Mouse (Mus musculus) MEL (cell line): Measurements from ENCODE around the gene Atf2. TPM values are rescaled to one million over a fixed set of nuclear protein-coding genes. Genes with fewer than 3 reads are reported as not detected.

Experiments
- DNase-seq: peaks from one replicate; pipeline ENCODE4 v3.0.0; 2011; ENCODE audit warnings: low read depth, low spot score
- H3K27ac ChIP-seq: 2 replicates; pipeline ENCODE4 v1.5.1; 2012; ENCODE audit warnings: low read depth, mild to moderate bottlenecking, control low read depth, low read length, moderate library complexity; ENCODE audit not compliant: control insufficient read depth
- H3K27me3 ChIP-seq, 2 experiments: fragments of 150-350 bp in 1 of 2; sonication (generic) in 1 of 2; 2 replicates each; pipeline ENCODE4 v1.6.1; 2012; ENCODE audit warnings: low read length in 2 of 2, mild to moderate bottlenecking in 2 of 2, improper control_type of control experiment in 1 of 2, moderate library complexity in 1 of 2; ENCODE audit not compliant: insufficient read depth in 2 of 2, control insufficient read depth in 1 of 2
- H3K36me3 ChIP-seq, 2 experiments: 2 replicates each; pipeline ENCODE4 v1.6.1; 2012 to 2014; ENCODE audit warnings: low read length in 2 of 2, improper control_type of control experiment in 1 of 2, inconsistent platforms in 1 of 2, mild to moderate bottlenecking in 1 of 2; ENCODE audit not compliant: insufficient read depth in 2 of 2, control insufficient read depth in 1 of 2
- H3K4me1 ChIP-seq, 2 experiments: fragments of 150-350 bp in 1 of 2; sonication (generic) in 1 of 2; 2 replicates each; pipeline ENCODE4 v1.6.1; 2012; ENCODE audit warnings: low read length in 2 of 2, improper control_type of control experiment in 1 of 2, mild to moderate bottlenecking in 1 of 2; ENCODE audit not compliant: insufficient read depth in 2 of 2, control insufficient read depth in 1 of 2
- H3K4me3 ChIP-seq, 2 experiments: fragments of 150-350 bp in 1 of 2; sonication (generic) in 1 of 2; 2 replicates each; pipeline ENCODE4 v1.5.1; 2012; ENCODE audit warnings: low read depth in 2 of 2, low read length in 2 of 2, mild to moderate bottlenecking in 2 of 2, moderate library complexity in 2 of 2, control low read depth in 1 of 2, improper control_type of control experiment in 1 of 2; ENCODE audit not compliant: control insufficient read depth in 1 of 2, insufficient read depth in 1 of 2
- H3K79me2 ChIP-seq: 2 replicates; pipeline ENCODE4 v1.6.1; 2012; ENCODE audit warnings: mild to moderate bottlenecking, low read length, moderate library complexity; ENCODE audit not compliant: control insufficient read depth, poor library complexity, insufficient read depth
- H3K9ac ChIP-seq: 2 replicates; pipeline ENCODE4 v1.6.1; 2012; ENCODE audit warnings: low read depth, mild to moderate bottlenecking, control low read depth, low read length, moderate library complexity; ENCODE audit not compliant: control insufficient read depth, poor library complexity, severe bottlenecking
- H3K9me3 ChIP-seq: fragments of 150-350 bp; sonication (generic); replicated peaks from 2 replicates; pipeline ENCODE4 v1.6.1; 2012; ENCODE audit warnings: mild to moderate bottlenecking, low read length, improper control_type of control experiment, moderate library complexity; ENCODE audit not compliant: insufficient read depth
- BHLHE40 ChIP-seq: IDR thresholded peaks from 2 replicates; pipeline ENCODE4 v1.6.1; 2012; ENCODE audit warnings: low read depth, mild to moderate bottlenecking, inconsistent platforms, low read length, improper control_type of control experiment, borderline replicate concordance
- CHD2 ChIP-seq: IDR thresholded peaks from 2 replicates; pipeline ENCODE4 v1.6.1; 2011; ENCODE audit warnings: low read length, improper control_type of control experiment
- CTCF ChIP-seq, 3 experiments: IDR thresholded peaks in 2 of 3; conservative IDR thresholded peaks in 1 of 3; 2 replicates each; pipeline ENCODE4 v1.5.1; 2011 to 2012; ENCODE audit warnings: low read length in 3 of 3, low read depth in 2 of 3, mild to moderate bottlenecking in 2 of 3, improper control_type of control experiment in 1 of 3, inconsistent platforms in 1 of 3, mixed read lengths in 1 of 3, moderate library complexity in 1 of 3; ENCODE audit not compliant: control insufficient read depth in 1 of 3, insufficient read depth in 1 of 3, poor library complexity in 1 of 3, severe bottlenecking in 1 of 3
- EP300 ChIP-seq, 2 experiments: IDR thresholded peaks; 2 replicates each; pipeline ENCODE4 v1.6.1; 2011; ENCODE audit warnings: improper control_type of control experiment in 2 of 2, low read length in 2 of 2, low read depth in 1 of 2, mild to moderate bottlenecking in 1 of 2
- JUND ChIP-seq: IDR thresholded peaks from 2 replicates; pipeline ENCODE4 v1.6.1; 2011; ENCODE audit warnings: low read depth, mild to moderate bottlenecking, improper control_type of control experiment, low read length
- KAT2A ChIP-seq: conservative IDR thresholded peaks from 2 replicates; pipeline ENCODE4 v1.6.1; 2012; ENCODE audit warnings: low read depth, low read length, improper control_type of control experiment, inconsistent platforms
- MAX ChIP-seq: IDR thresholded peaks from 2 replicates; pipeline ENCODE4 v1.6.1; 2011; ENCODE audit warnings: low read length, improper control_type of control experiment
- MEF2A ChIP-seq: IDR thresholded peaks from 2 replicates; pipeline ENCODE4 v1.6.1; 2014; ENCODE audit warnings: low read depth, mild to moderate bottlenecking, inconsistent platforms, low read length, improper control_type of control experiment; ENCODE audit not compliant: poor library complexity, insufficient replicate concordance, severe bottlenecking; ENCODE audit errors: extremely low read depth
- NELFE ChIP-seq: IDR thresholded peaks from 2 replicates; pipeline ENCODE4 v1.6.1; 2011; ENCODE audit warnings: low read depth, low read length, improper control_type of control experiment
- NRF1 ChIP-seq: IDR thresholded peaks from 2 replicates; pipeline ENCODE4 v1.6.1; 2014; ENCODE audit warnings: low read depth, mild to moderate bottlenecking, inconsistent platforms, low read length, improper control_type of control experiment, moderate library complexity; ENCODE audit not compliant: poor library complexity, insufficient read depth, severe bottlenecking
- POLR2AphosphoS2 ChIP-seq: IDR thresholded peaks from 2 replicates; pipeline ENCODE4 v1.6.1; 2011; ENCODE audit warnings: low read length, improper control_type of control experiment
- POLR2AphosphoS5 ChIP-seq: IDR thresholded peaks from 2 replicates; pipeline ENCODE4 v1.6.1; 2012; ENCODE audit warnings: low read depth, borderline replicate concordance, mild to moderate bottlenecking, inconsistent platforms, low read length, moderate library complexity, mixed read lengths
- RCOR1 ChIP-seq: IDR thresholded peaks from 2 replicates; pipeline ENCODE4 v1.6.1; 2012; ENCODE audit warnings: low read depth, mild to moderate bottlenecking, inconsistent platforms, low read length, improper control_type of control experiment
- SMC3 ChIP-seq: IDR thresholded peaks from 2 replicates; pipeline ENCODE4 v1.6.1; 2011; ENCODE audit warnings: low read depth, low read length, improper control_type of control experiment
- TAL1 ChIP-seq: IDR thresholded peaks from 2 replicates; pipeline ENCODE4 v1.6.1; 2012; ENCODE audit warnings: mild to moderate bottlenecking, inconsistent platforms, low read length, moderate library complexity, mixed read lengths
- TCF12 ChIP-seq: IDR thresholded peaks from 2 replicates; pipeline ENCODE4 v1.6.1; 2014; ENCODE audit warnings: low read depth, mild to moderate bottlenecking, inconsistent platforms, low read length, improper control_type of control experiment, moderate library complexity
- USF1 ChIP-seq: IDR thresholded peaks from 2 replicates; pipeline ENCODE4 v1.6.1; 2014; ENCODE audit warnings: low read depth, mild to moderate bottlenecking, inconsistent platforms, low read length, improper control_type of control experiment, moderate library complexity
- USF2 ChIP-seq, 2 experiments: IDR thresholded peaks; 2 replicates each; pipeline ENCODE4 v1.6.1; 2011 to 2012; ENCODE audit warnings: improper control_type of control experiment in 2 of 2, low read length in 2 of 2, borderline replicate concordance in 1 of 2, inconsistent platforms in 1 of 2, low read depth in 1 of 2, mild to moderate bottlenecking in 1 of 2; ENCODE audit not compliant: insufficient read depth in 1 of 2
- ZC3H11A ChIP-seq: IDR thresholded peaks from 2 replicates; pipeline ENCODE4 v1.6.1; 2012; ENCODE audit warnings: low read depth, mild to moderate bottlenecking, inconsistent platforms, low read length, improper control_type of control experiment
- ZKSCAN1 ChIP-seq: IDR thresholded peaks from 2 replicates; pipeline ENCODE4 v1.6.1; 2012; ENCODE audit warnings: low read depth, mild to moderate bottlenecking, inconsistent platforms, low read length, improper control_type of control experiment, moderate library complexity
- ZMIZ1 ChIP-seq: IDR thresholded peaks from 2 replicates; pipeline ENCODE4 v1.6.1; 2012; ENCODE audit warnings: low read depth, mild to moderate bottlenecking, inconsistent platforms, low read length, improper control_type of control experiment, moderate library complexity
- ZNF384 ChIP-seq: IDR thresholded peaks from 2 replicates; pipeline ENCODE4 v1.6.1; 2012; ENCODE audit warnings: low read depth, mild to moderate bottlenecking, inconsistent platforms, low read length, improper control_type of control experiment
- polyA plus RNA-seq, 2 experiments: library from polyadenylated mRNA; stranded (reverse) in 1 of 2; unstranded in 1 of 2; fragments of >175 nt in 1 of 2; fragments of >200 nt in 1 of 2; gene quantifications; 2 replicates each; pipeline versions ENCODE4 v1.2.1 to v1.2.4; 2012; ENCODE audit warnings: low replicate concordance in 2 of 2, low read depth in 1 of 2; ENCODE audit not compliant: insufficient read length in 2 of 2, insufficient read depth in 1 of 2, missing spikeins in 1 of 2
- total RNA-seq: library from RNA; depleted of rRNA; stranded (reverse); fragments of 300-350 nt; gene quantifications from 2 replicates; pipeline ENCODE4 v1.2.3, GENCODE M21; 2012

Atf2 gene
- total and polyA plus RNA-seq, 3 experiments, result 16.8 to 82.3 (median 36.7) TPM

GRCm38 (mm10) chr2:73938896-73939295 is 46.5 kb upstream of the Atf2 start:
- Histone ChIP-seq H3K4me1 (no peaks in the 10 kb centered on the region), H3K79me2 (no peaks in the 10 kb centered on the region), H3K9me3 (no peaks in the 10 kb centered on the region), H3K27ac (no peak overlapping the region), H3K9ac (no peak overlapping the region), H3K36me3 (no peaks in the 10 kb centered on the region), H3K4me3 (no peak overlapping the region), H3K27me3 (no peaks in the 10 kb centered on the region; a peak in 2 of 4 replicates)
- no peak for TF ChIP-seq CTCF (IDR thresholded peaks at IDR 0.05 in 2 of 3, conservative IDR thresholded peaks at IDR 0.05 in 1 of 3; ENCODE audit: control insufficient read depth in 1 of 3, insufficient read depth in 1 of 3, low read depth in 2 of 3, low read length in 3 of 3, poor library complexity in 1 of 3, severe bottlenecking in 1 of 3)
- no peak for TF ChIP-seq MAX
- TF ChIP-seq ZKSCAN1, result no peak
- TF ChIP-seq BHLHE40, result no peak
- TF ChIP-seq KAT2A, result no peak
- no peak for TF ChIP-seq ZMIZ1
- DNase-seq, result no peak

- TF ChIP-seq POLR2AphosphoS2 (no peak), CTCF (IDR thresholded peaks at IDR 0.05 in 2 of 3, conservative IDR thresholded peaks at IDR 0.05 in 1 of 3; ENCODE audit: control insufficient read depth in 1 of 3, insufficient read depth in 1 of 3, low read depth in 2 of 3, low read length in 3 of 3, poor library complexity in 1 of 3, severe bottlenecking in 1 of 3) (no peak), NELFE (no peak), USF1 (no peak), SMC3 (no peak)
- peaks cover 0 to 5% of the 10 kb centered on the region in 2 experiments; a peak in 1 of 4 replicates for H3K27me3 ChIP-seq
- no peak overlapping the region for H3K9ac ChIP-seq
- DNase-seq, result no peak
- no peaks in the 10 kb centered on the region for H3K9me3 ChIP-seq
- H3K36me3 ChIP-seq, result no peaks in the 10 kb centered on the region
- no peak overlapping the region for H3K27ac ChIP-seq
- H3K4me3 ChIP-seq, result no peak overlapping the region
- no peaks in the 10 kb centered on the region for H3K79me2 ChIP-seq
- no peaks in the 10 kb centered on the region for H3K4me1 ChIP-seq
These were observed 40.4 kb upstream of the Atf2 start for GRCm38 (mm10) chr2:73932676-73933313.

GRCm38 (mm10) chr2:73927711-73928110 is 35.3 kb upstream of the Atf2 start:
- Histone ChIP-seq H3K4me3 (no peak overlapping the region), H3K79me2 (no peaks in the 10 kb centered on the region), H3K9ac (no peak overlapping the region), H3K27me3 (peaks cover 0 to 5% of the 10 kb centered on the region in 2 experiments; a peak in 2 of 4 replicates), H3K27ac (no peak overlapping the region), H3K9me3 (no peaks in the 10 kb centered on the region), H3K36me3 (no peaks in the 10 kb centered on the region), H3K4me1 (no peaks in the 10 kb centered on the region)
- no peak for DNase-seq
- TF ChIP-seq POLR2AphosphoS5 (no peak), USF2 (IDR thresholded peaks at IDR 0.05; ENCODE audit: borderline replicate concordance in 1 of 2, insufficient read depth in 1 of 2, low read depth in 1 of 2, low read length in 2 of 2) (no peak), EP300 (IDR thresholded peaks at IDR 0.05; ENCODE audit: low read depth in 1 of 2, low read length in 2 of 2) (no peak), TAL1 (no peak), ZMIZ1 (no peak), TCF12 (no peak), POLR2AphosphoS2 (no peak), ZC3H11A (no peak), MEF2A (no peak), CHD2 (no peak), ZNF384 (no peak), RCOR1 (no peak), NRF1 (no peak), JUND (no peak)
